Mouse (Mus musculus): Measurements from ENCODE around the gene P4hb. TPM values are rescaled to one million over a fixed set of nuclear protein-coding genes. Genes with fewer than 3 reads are reported as not detected.

P4hb gene
- polyA plus RNA-seq, 1 experiment, result 342 TPM

DNA sequence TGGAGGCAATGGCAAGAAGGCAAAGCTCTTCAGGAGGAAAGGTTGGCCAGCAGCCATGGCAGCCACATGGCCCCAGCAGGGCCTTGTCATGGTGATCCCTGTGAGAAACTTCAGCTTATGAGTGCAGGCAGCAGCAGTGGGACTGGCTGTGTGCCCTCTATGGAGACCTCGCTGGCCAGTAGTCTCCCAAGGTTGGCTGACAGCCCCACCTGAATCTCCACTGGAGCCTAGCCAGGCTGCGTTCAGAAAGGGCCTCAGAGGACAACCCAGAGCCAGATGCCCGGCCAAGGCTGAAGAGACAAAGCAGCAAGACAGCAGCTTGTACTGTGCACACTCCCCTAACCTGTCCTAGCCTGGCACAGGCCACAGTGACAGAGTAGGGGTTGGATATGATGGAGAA lies 34.6 kb downstream of the P4hb start:
- WGBS, result 25% methylated on average over 3 of the region's 3 CpGs
- no peak for TF ChIP-seq CTCF (conservative IDR thresholded peaks at IDR 0.05; ENCODE audit: insufficient read depth, insufficient read length, low read depth, low read length)
- no peak for TF ChIP-seq POLR2A (IDR thresholded peaks at IDR 0.05; ENCODE audit: low read depth, low read length)
- Histone ChIP-seq H3K27ac (ENCODE audit: insufficient read depth, low read depth, low read length) (peak overlapping the region; percentile 89), H3K4me1 (ENCODE audit: control insufficient read depth, insufficient read depth, low read length) (peaks cover 21% of the 10 kb centered on the region), H3K27me3 (replicated peaks; ENCODE audit: control insufficient read depth, insufficient read depth, low read length) (no peaks in the 10 kb centered on the region), H3K36me3 (ENCODE audit: control insufficient read depth, insufficient read depth, low read length) (no peaks in the 10 kb centered on the region), H3K4me3 (ENCODE audit: insufficient read depth, low read depth, low read length) (no peak overlapping the region)
- peak; percentile 93 for DNase-seq

DNA sequence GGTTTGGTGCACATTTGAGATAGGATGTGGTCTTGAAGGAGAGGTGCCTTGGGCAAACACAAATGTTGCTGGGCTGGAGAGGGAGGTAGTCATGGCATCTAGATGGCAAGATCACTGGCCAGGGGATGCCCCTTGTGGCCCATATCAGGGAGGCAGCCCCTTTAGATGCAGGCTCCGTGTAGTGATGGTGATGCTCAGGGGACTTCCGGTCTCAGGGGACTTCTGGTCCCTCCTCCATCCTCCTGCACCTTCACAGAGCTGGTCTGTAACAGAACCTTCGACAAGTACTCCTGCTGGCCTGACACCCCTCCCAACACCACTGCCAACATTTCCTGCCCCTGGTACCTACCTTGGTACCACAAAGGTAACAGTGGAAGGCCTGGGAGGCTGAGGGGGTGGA lies 37.2 kb downstream of the P4hb start:
- peaks cover 22% of the 10 kb centered on the region for H3K4me1 ChIP-seq (ENCODE audit: control insufficient read depth, insufficient read depth, low read length)
- TF ChIP-seq CTCF (conservative IDR thresholded peaks at IDR 0.05; ENCODE audit: insufficient read depth, insufficient read length, low read depth, low read length), result no peak
- no peak for TF ChIP-seq POLR2A (IDR thresholded peaks at IDR 0.05; ENCODE audit: low read depth, low read length)
- H3K27ac ChIP-seq (ENCODE audit: insufficient read depth, low read depth, low read length), result no peak overlapping the region
- DNase-seq, result no peak
- no peaks in the 10 kb centered on the region for H3K36me3 ChIP-seq (ENCODE audit: control insufficient read depth, insufficient read depth, low read length)
- WGBS, result 74% methylated on average over 3 of the region's 3 CpGs
- 0 out of 2 replicates have a peak, but pooled peaks cover 1% of the 10 kb centered on the region for H3K27me3 ChIP-seq (replicated peaks; ENCODE audit: control insufficient read depth, insufficient read depth, low read length)
- H3K4me3 ChIP-seq (ENCODE audit: insufficient read depth, low read depth, low read length), result no peak overlapping the region

DNA sequence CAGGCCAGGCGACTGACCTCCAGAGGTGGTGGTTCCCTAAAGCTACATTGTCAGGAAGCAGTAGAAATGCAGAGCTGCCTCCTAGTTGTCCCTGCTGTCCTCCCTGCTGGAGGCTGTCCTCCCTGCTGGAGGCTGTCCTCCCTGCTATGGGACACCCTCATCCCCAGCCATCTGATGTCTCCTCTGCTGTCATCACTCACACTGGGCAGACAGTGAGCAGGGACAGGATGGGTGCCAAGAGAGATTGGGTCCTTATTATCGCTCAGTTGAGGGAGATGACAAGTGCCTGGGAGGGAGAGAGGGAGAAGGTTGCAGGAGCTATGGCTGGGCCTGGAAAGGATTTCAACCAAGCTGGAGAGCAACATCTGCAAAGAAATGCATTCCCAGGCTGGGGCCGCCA lies 37.9 kb downstream of the P4hb start:
- no peaks in the 10 kb centered on the region for H3K36me3 ChIP-seq (ENCODE audit: control insufficient read depth, insufficient read depth, low read length)
- peaks cover 19% of the 10 kb centered on the region for H3K4me1 ChIP-seq (ENCODE audit: control insufficient read depth, insufficient read depth, low read length)
- 79% methylated on average over 3 of the region's 3 CpGs for WGBS
- H3K27ac ChIP-seq (ENCODE audit: insufficient read depth, low read depth, low read length), result no peak overlapping the region
- H3K27me3 ChIP-seq (replicated peaks; ENCODE audit: control insufficient read depth, insufficient read depth, low read length), result 0 out of 2 replicates have a peak, but pooled peaks cover 2% of the 10 kb centered on the region
- no peak for DNase-seq
- H3K4me3 ChIP-seq (ENCODE audit: insufficient read depth, low read depth, low read length), result no peak overlapping the region
- TF ChIP-seq POLR2A (IDR thresholded peaks at IDR 0.05; ENCODE audit: low read depth, low read length), result no peak
- TF ChIP-seq CTCF (conservative IDR thresholded peaks at IDR 0.05; ENCODE audit: insufficient read depth, insufficient read length, low read depth, low read length), result no peak

DNA sequence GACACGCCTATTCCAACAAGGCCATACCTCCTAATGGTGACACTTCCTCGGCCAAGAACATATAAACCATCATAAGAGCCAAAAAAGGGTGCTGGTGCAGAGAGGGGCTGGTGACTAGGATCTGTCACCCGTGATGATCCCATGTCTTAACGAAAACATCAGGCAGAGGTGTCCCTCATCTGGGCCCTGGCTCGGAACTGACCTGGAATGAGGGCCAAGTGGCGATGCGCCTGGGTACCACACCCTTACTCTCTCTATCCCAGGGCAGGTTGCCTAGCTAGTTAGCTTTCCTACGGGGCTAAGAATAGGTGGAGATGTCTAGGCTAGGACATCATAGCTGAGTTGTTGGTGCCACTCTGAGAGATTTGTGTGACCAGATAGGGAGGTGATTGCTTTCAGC lies 39.0 kb downstream of the P4hb start:
- no peak overlapping the region for H3K4me3 ChIP-seq (ENCODE audit: insufficient read depth, low read depth, low read length)
- no peak overlapping the region for H3K27ac ChIP-seq (ENCODE audit: insufficient read depth, low read depth, low read length)
- 0 out of 2 replicates have a peak, but pooled peaks cover 2% of the 10 kb centered on the region for H3K27me3 ChIP-seq (replicated peaks; ENCODE audit: control insufficient read depth, insufficient read depth, low read length)
- H3K36me3 ChIP-seq (ENCODE audit: control insufficient read depth, insufficient read depth, low read length), result no peaks in the 10 kb centered on the region
- no peak for DNase-seq
- peaks cover 15% of the 10 kb centered on the region for H3K4me1 ChIP-seq (ENCODE audit: control insufficient read depth, insufficient read depth, low read length)
- TF ChIP-seq POLR2A (IDR thresholded peaks at IDR 0.05; ENCODE audit: low read depth, low read length) (no peak), CTCF (conservative IDR thresholded peaks at IDR 0.05; ENCODE audit: insufficient read depth, insufficient read length, low read depth, low read length) (no peak)
- 87% methylated on average over 8 of the region's 8 CpGs for WGBS

DNA sequence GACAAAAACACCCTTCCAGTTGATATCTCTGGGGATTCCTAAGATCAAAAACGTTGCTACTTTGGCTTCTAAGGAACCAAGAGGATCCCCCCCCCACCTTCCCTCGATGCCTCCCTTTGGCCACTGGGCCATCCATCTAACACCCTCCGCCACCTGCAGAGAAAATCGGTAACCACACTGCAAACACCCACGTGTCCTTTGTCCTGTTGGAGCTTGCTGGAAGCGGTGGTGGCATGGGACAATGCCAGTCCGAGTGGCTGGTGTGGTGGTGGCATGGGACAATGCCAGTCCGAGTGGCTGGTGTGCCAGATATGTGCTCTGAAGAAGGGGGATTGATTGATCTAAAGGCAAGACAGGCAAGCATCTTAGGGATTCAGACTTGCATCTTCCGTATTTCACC lies 41.4 kb downstream of the P4hb start:
- 33% methylated on average over 9 of the region's 9 CpGs for WGBS
- H3K27me3 ChIP-seq (replicated peaks; ENCODE audit: control insufficient read depth, insufficient read depth, low read length), result 0 out of 2 replicates have a peak, but pooled peaks cover 2% of the 10 kb centered on the region
- peak overlapping the region; percentile 9; the same call in 1 of the 2 replicates for H3K4me3 ChIP-seq (ENCODE audit: insufficient read depth, low read depth, low read length)
- 0 out of 2 replicates have a peak, but pooled peaks cover 8% of the 10 kb centered on the region for H3K4me1 ChIP-seq (ENCODE audit: control insufficient read depth, insufficient read depth, low read length)
- DNase-seq, result peak; percentile 63
- no peaks in the 10 kb centered on the region for H3K36me3 ChIP-seq (ENCODE audit: control insufficient read depth, insufficient read depth, low read length)
- no peak for TF ChIP-seq POLR2A (IDR thresholded peaks at IDR 0.05; ENCODE audit: low read depth, low read length)
- no peak for TF ChIP-seq CTCF (conservative IDR thresholded peaks at IDR 0.05; ENCODE audit: insufficient read depth, insufficient read length, low read depth, low read length)
- H3K27ac ChIP-seq (ENCODE audit: insufficient read depth, low read depth, low read length), result peak overlapping the region; percentile 62; the same call in 1 of the 2 replicates

DNA sequence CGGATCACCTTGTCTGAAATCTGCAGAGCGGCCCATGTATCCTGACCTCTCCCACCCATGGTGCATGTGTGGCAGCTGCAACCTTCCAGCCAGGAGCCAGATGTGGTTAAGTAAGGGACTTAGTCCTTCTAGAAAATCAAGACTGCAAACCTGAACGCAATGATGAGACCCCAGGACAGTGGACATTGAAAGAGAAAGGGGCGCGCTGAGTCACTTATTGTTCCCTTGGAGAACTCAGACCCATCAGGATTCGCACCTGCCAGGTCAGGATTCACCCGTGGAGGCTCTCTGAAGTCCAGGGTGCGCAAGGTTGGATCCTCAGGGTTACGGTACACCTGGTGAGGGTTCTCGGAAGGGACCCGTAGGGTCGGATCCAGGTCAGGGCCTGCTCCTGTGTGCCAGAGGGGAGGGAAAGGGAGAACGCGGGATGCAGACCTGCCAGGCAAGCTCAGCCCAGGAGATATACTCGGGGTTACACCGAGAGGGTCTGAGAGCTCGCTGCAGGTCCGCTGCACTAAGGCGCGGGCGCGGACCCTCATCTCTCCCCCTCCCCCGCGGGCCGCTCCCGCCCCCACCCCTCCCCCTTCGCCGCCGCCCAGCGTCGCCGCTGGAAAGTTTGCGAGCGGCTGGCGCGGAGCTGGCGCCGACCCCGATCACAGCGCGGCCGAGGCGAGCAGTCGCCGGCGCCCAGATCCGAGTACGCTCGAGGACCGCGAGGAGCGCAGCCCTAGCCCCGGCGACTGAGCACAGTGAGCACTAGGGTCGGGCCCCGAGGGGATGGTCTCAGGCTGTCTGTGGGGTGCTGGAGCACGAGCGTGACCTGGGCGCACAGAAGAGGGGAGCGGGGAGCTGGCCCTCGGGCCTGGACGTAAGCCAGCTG lies 42.7 kb downstream of the P4hb start, which contains the start of gene Gcgr:
Gene Gcgr (plus strand): TSS at position 615 of the 880 bp plus-strand sequence.
- H3K27ac ChIP-seq (ENCODE audit: insufficient read depth, low read depth, low read length), result peak within 1 kb of the TSS; percentile 62
- 0 out of 2 replicates have a peak, but pooled peaks cover 2% of the 10 kb centered on the region for H3K27me3 ChIP-seq (replicated peaks; ENCODE audit: control insufficient read depth, insufficient read depth, low read length)
- no peak for DNase-seq

DNA sequence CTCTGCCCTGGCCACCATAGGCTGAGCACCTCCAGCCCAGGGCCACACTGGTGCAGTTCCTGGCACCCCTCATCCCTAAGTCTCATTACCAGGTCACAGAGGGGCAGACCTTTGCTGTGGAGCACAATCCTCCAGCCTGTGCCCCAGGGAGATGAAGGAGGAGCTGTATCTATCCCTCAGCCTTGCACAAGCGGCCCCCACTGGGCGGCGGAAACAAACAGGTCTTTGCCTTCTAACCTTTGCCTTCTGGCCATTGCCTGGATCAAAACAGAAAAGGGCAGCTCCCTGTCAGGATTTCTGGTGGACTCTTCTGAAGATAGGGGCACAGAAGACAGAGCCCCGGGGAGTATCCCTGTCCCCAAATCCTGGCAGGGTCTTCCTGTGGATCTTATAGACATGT lies 44.1 kb downstream of the P4hb start:
- H3K27me3 ChIP-seq (replicated peaks; ENCODE audit: control insufficient read depth, insufficient read depth, low read length), result 0 out of 2 replicates have a peak, but pooled peaks cover 2% of the 10 kb centered on the region
- H3K36me3 ChIP-seq (ENCODE audit: control insufficient read depth, insufficient read depth, low read length), result no peaks in the 10 kb centered on the region
- 63% methylated on average over 4 of the region's 4 CpGs for WGBS
- no peak overlapping the region for H3K4me3 ChIP-seq (ENCODE audit: insufficient read depth, low read depth, low read length)
- TF ChIP-seq POLR2A (IDR thresholded peaks at IDR 0.05; ENCODE audit: low read depth, low read length) (no peak), CTCF (conservative IDR thresholded peaks at IDR 0.05; ENCODE audit: insufficient read depth, insufficient read length, low read depth, low read length) (no peak)
- H3K27ac ChIP-seq (ENCODE audit: insufficient read depth, low read depth, low read length), result no peak overlapping the region
- DNase-seq, result peak; percentile 55
- H3K4me1 ChIP-seq (ENCODE audit: control insufficient read depth, insufficient read depth, low read length), result 0 out of 2 replicates have a peak, but pooled peaks cover 8% of the 10 kb centered on the region

More for the DNA sequence above, 42.7 kb downstream of the P4hb start, which contains the start of gene Gcgr:
- TF ChIP-seq CTCF (conservative IDR thresholded peaks at IDR 0.05; ENCODE audit: insufficient read depth, insufficient read length, low read depth, low read length), result no peak
- TF ChIP-seq POLR2A (IDR thresholded peaks at IDR 0.05; ENCODE audit: low read depth, low read length), result no peak
- Histone ChIP-seq H3K4me1 (ENCODE audit: control insufficient read depth, insufficient read depth, low read length) (0 out of 2 replicates have a peak, but pooled peaks cover 8% of the 10 kb centered on the region), H3K4me3 (ENCODE audit: insufficient read depth, low read depth, low read length) (peak within 1 kb of the TSS; percentile 52), H3K36me3 (ENCODE audit: control insufficient read depth, insufficient read depth, low read length) (no peaks in the 10 kb centered on the region)
- WGBS, result 13% methylated on average over 55 of the region's 62 CpGs

All from kidney, adult 2 months (tissue).